Mouse (Mus musculus): ENCODE measurements around the gene Rabggta.
"Not testable (repeated sequence)": the region's sequence is repeated elsewhere in the genome, so short reads cannot be mapped to it uniquely, and the experiment has no call there.

Gene Rabggta

DNA sequence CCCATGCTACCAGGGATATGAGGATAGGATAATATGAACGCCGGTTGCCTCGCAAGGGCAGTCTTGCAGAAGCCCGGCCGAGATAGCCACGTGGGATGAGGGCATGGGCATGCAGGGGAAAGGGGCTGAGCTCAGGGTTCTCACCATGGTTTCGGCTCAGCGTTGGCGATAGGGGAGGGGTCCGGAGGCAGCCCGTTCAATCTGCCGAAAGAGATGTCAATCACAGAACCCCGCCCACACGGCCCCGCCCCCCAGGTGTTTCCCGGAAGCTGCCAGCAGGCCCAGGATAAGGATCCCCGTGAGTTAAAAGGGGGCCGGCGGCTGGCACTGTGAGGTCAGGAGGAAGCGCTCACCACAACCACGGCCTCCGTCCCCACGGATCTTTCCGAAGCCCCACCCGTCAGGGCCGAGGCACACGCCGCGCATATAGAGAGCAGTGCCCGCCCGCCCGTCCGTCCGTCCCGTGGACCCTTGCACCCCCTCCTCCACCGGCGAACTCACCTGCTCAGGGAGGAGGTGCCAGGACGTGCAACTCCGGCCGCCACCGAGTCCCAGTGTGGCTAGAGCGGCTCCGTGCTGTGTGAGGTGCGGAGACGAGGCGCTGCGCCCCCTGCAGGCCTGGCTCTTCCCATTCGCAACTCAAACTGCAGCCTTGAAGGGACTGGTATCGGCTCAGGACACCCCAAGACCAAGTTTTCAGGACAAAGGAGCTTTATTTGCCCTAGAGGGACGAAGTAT is at the start of gene Rabggta:
TSS of gene Rabggta (minus strand) at position 564 of the 738 bp plus-strand sequence.
- in situ Hi-C loops (cut with MboI, MseI), result loop anchor here in 1 of 2 experiments (5.0 kb wide), 1 partner anchor 85 kb away; the partner anchor contains the start of genes Gm49378 and Ipo4

DNA sequence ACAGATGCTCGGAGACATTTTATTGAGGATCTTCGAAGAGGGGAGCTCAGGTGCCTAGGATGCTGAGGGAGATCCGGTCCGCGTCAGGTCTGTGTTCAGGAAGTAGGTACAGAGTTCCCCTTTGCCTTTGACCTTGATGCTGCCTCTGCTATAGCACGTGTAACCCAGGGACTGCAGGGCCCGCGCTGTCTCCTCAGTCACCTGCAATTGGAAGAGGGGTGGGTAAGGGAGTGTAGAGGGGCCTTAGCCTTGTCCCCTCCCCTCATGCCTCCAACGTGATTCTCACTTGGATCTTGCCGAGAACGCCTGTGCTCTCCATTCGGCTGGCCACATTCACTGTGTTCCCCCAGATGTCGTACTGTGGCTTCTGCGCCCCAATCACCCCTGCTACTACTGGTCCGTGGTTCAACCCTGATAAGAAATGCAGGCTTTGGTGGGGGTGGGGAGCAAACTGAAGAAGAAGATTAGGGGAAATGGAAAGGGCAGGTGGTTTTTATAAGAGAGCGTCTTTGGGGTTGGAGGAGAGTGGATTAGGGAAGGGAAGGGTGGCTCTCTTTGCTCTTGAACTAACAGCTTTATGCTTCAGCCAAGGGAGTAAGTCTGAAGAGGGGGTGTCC is 47.1 kb upstream of the Rabggta start:
- in situ Hi-C loops (cut with MboI, MseI), result no loop called here

DNA sequence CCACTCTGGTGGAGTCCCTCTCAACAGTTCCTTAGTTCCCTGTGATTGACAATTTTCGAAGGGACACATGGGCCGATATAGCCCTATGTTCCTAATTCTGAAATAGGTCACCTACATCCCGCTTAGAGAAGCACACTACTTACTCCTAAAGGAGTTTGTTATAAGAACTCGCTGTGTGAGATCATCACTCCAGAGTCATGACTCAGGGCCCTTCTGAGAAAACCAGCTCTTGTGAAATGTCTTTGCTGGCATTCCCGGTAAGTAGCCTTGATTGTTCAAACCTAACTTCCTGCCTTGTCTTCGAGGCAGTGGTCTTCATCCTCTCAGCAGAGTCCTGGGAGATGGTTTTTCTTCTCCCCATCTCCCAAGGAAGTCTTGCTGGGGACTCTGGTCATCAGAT is 46.5 kb upstream of the Rabggta start:
- in situ Hi-C loops (cut with MboI, MseI), result no loop called here

DNA sequence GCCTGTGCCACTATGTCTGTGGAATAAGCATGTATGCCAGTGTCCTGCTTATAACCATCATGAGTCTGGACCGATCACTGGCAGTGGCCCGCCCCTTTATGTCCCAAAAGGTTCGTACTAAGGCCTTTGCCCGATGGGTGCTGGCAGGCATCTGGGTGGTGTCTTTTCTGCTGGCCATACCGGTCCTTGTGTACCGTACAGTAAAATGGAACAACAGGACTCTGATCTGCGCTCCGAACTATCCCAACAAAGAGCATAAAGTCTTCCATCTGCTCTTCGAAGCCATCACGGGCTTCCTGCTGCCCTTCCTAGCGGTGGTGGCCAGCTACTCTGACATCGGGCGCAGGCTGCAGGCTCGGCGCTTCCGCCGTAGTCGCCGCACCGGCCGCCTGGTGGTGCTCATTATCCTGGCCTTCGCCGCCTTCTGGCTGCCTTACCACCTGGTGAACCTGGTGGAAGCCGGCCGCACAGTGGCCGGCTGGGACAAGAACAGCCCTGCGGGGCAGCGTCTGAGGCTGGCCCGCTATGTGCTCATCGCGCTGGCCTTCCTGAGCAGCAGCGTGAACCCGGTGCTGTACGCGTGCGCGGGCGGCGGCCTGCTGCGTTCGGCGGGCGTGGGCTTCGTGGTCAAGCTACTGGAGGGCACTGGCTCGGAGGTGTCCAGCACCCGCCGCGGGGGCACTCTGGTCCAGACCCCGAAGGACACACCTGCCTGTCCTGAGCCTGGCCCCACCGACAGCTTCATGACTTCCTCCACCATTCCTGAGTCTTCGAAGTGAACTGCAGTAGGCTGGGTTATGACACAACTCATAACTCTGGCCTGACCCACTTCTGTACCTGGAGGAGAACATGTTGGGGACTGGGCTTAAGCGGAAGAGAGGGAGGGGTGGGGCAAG is 45.7 kb upstream of the Rabggta start:
- in situ Hi-C loops (cut with MboI, MseI), result no loop called here

DNA sequence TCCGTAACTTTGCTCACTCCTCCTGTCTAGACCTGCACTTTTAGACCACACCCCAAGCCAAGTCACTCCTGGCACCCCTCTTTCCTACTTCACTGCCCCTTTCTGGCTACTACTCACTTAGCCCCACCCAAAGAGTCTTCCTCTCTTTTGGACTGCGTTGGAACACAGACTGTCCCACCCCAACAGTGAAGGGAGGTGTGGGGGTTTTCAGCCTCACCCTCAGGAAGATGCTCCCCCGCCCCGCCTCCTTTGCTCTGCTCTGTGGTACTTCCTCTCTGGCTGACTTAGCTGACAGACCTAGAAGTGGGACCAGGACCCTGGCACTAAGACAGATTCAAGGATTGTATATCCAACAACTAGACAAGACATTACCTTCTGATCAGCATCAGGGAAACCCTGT is 43.6 kb upstream of the Rabggta start, which contains the start of gene Ltb4r1:
TSS of gene Ltb4r1 (plus strand) at position 267 of the 400 bp plus-strand sequence.
- in situ Hi-C loops (cut with MboI, MseI), result no loop called here

DNA sequence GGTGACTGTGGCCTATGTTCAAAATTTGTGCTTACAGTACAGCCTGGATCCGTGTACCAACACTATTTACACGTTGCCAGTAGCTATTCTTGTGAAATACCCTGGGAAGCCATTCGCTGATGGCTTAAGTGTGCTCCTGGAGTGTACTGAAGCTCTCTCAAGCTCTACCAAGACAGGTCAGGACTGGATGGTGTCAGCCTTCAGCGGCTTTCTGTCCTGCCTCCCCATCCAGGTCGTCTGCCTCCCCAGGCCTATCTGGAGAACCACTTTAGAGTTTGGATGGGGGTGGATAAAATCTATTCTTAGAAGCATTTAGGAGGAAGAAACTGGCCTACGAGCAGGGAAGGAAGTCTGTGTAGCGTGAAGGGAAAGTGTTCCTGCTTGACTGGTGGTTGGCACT is 41.1 kb upstream of the Rabggta start:
- in situ Hi-C loops (cut with MboI, MseI), result no loop called here

DNA sequence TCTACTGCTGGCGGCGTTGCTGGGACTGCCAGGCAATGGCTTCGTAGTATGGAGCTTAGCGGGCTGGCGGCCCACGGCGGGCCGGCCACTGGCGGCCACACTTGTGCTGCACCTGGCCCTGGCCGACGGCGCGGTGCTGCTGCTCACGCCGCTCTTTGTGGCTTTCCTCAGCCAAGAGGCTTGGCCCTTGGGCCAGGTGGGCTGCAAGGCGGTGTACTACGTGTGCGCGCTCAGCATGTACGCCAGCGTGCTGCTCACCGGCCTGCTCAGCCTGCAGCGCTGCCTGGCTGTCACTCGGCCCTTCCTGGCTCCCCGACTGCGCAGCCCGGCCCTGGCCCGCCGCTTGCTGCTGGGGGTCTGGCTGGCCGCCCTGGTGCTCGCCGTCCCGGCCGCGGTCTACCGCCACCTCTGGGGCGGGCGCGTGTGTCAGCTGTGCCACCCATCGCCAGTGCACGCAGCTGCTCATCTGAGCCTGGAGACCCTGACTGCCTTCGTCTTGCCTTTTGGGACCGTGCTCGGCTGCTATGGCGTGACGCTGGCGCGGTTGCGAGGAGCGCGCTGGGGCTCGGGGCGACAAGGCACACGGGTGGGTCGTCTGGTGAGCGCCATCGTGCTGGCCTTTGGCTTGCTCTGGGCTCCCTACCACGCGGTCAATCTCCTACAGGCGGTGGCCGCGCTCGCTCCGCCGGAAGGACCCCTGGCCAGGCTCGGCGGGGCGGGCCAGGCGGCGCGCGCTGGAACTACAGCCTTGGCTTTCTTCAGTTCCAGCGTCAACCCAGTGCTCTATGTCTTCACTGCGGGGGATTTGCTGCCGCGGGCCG is 40.1 kb upstream of the Rabggta start:
- in situ Hi-C loops (cut with MboI, MseI), result no loop called here

DNA sequence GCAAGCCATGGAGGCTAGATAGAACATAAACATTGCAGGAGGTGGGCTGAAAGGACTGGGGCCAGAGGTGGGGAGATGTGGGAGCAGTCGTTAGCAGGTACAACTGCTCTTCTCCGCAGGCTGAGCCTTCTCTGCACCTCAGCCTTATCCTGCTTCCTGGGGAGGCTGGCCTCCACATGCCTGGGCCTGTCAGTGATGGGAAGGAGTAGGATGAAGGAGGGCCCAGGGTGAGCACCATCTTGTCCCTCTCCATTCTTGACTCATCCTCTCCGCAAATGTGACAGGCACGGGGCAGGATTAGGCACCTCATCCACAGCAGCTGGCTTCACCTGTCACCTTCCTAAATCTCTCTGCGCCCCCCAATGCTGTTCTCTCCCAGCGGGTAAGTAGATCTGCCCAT is 39.1 kb upstream of the Rabggta start, which contains the start of gene Ltb4r2:
TSS of gene Ltb4r2 (plus strand) at position 266 of the 400 bp plus-strand sequence.
- in situ Hi-C loops (cut with MboI, MseI), result no loop called here

DNA sequence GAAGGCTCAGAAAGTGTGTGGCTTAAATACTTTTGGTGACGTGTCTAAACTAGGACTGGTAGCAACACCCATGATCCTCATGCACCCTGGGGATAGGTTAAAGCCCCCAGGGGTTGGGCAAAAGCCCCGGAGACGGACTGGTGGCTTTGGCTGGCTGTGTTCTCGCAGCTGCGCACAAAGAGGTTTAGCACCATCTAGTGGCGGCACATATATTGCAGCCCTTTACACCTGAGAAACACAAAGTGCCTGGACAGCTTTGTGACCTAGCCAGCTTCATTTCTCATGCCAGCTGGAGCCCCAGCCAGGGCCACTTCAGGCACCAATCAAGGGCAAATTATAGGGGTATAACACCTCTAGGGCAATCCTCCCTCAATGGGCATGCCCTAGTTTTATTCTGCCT is 38.1 kb upstream of the Rabggta start:
- in situ Hi-C loops (cut with MboI, MseI), result not testable (repeated sequence)

DNA sequence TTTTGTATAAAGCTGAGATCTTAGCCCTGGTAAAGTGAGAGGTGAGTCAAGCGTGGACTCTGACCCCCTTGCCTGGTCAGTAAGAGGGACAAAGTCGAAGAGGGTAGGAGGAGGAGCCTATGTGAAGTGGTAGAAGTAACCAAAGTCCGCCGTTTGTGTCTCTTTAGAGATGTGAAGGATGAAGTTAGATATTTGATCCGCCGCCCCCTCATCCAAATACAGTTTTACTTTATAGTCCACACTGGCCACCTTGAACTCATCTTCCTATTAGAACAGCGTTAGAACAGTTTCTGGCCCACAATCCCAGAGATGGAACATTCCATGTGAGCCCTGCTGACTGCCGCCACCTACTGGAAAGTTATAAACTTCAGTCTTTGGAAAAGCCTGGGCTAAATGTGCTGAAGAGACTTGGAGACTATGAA is 36.3 kb upstream of the Rabggta start, which contains the start of gene Cideb:
TSS of gene Cideb (minus strand) at position 96 of the 422 bp plus-strand sequence.
- in situ Hi-C loops (cut with MboI, MseI), result no loop called here

DNA sequence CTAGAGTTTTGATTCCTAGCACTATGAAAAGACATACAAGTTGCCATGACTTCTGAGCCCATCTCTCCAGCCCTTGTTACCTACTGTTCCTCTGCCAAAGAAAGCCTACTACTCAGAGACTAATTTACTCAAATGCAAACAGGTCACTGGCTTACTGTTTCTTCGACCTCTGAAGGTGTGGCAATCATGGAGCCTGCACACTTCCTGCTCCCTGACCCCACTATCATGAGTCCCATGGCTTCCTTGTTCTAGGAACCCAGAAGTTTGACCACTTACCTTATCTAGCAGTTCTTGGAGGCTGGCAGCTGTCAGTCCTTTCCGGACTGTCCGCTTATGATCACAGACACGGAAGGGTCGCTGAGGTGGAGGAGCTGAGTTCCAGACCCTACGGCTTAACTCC is 35.5 kb upstream of the Rabggta start:
- in situ Hi-C loops (cut with MboI, MseI), result no loop called here

DNA sequence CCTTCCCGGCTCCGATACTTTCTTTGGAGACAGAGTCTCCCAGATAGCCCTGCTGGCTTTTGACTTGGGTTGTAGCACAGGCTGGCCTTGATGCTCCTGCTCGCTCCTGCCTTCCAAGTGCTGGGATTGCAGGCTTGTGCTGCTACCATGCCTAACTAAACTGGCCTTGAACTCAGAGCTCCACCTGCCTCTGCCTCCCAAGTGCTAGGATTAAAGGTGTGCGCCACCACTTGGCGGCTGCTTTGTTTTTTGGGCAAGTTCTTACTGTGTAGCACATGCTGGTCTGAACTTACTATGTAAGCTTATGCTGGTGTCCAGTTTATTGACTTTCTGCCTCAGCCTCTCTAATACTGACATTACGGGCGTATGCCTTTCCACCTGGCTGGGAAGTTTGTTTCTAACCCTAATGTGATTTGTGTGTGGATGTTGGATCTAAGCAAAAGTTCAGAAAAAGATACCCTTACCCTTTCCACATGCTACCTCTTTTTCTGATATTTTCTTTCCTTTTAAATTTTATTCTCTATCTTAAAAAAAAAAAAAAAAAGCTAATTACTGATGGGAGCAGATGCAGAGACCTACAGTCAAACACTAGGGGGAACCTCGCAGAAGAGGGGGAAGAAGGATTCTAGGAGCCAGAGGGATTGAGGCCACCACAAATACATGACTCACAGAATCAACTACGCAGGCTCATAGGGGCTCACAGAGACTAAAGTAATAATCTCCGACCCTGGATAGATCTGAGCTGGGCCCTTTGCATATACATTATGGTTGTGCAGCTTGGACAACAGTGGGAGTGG is 25.2 kb upstream of the Rabggta start:
- in situ Hi-C loops (cut with MboI, MseI), result no loop called here

DNA sequence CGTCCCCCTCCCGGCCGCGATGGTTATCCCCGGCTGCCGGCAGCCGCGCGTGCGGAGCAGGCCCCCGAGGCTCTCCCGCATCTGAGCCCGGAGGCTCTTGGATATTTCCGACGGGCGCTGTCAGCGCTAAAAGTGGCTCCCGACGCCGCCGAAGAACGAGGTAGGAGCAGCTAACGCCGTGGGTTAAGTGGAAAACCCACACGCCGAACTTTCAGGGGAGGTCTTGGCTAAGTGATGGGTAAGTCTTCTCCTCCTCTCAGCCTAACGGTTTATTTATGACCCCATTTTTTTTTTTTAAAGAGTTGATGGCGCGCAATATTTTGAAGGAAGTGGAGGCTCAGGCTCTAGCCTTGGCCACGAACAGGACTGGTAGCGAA is 23.8 kb upstream of the Rabggta start:
- in situ Hi-C loops (cut with MboI, MseI), result no loop called here

DNA sequence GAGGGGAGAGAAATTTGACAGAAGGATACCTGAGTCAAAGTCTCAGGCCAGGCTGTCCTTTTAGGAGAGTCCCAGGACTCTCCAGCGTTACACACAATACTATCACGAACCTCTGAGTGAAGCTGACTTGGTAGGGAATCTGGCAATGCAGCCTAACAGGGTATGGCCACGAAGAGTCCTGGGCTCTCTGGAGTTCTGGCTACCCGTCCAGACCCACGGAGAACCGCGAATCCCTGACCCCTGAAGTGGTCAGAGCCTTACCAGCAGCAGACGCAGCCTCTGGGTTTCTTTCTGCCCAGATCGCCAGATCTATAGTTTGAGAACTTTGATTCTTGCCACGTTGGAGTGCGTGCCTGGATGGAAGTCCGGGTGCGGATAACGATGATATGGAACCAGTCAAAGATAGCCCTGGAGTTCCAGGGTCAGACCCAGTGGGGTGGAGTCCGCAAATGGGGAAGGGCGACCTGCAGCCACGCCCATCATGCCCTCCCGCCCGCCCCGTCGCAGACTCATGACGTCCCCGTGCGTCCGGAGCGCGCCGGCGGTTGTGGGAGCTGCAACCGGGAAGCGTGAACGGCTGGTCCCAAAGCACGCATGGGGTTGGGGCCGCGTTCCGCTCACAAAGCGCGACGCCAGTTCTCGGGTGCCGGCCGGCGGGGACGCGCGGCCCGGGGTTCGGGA is 23.3 kb upstream of the Rabggta start, which contains the start of the genes Dhrs1 and Nop9:
TSS of gene Dhrs1 (minus strand) at position 511 of the 681 bp plus-strand sequence.
TSS of gene Nop9 (plus strand) at position 514 of the 681 bp plus-strand sequence.
- in situ Hi-C loops (cut with MboI, MseI), result no loop called here

DNA sequence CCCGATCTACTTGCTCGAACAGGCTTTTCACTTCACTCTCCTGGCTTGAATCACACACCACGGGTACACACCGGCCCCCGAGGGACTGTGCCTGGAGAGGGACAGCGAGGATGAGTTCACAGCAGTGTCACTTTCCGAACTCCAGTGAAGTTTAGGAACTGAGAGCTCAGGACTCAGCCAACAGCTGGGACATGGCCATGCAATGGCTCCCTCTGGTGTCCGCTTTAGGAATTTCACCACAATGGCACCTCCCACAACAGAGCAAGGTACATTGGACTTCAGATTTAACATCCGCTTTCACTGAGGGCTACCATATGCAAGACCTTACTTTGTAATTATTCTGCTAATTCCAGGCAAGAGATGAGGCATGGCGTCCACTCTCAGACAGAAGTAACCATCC is 21.6 kb upstream of the Rabggta start:
- in situ Hi-C loops (cut with MboI, MseI), result loop anchor here (5.0 kb wide), 1 partner anchor 61 kb away; the partner anchor contains the start of gene Tinf2 (in 2 of the 2)

DNA sequence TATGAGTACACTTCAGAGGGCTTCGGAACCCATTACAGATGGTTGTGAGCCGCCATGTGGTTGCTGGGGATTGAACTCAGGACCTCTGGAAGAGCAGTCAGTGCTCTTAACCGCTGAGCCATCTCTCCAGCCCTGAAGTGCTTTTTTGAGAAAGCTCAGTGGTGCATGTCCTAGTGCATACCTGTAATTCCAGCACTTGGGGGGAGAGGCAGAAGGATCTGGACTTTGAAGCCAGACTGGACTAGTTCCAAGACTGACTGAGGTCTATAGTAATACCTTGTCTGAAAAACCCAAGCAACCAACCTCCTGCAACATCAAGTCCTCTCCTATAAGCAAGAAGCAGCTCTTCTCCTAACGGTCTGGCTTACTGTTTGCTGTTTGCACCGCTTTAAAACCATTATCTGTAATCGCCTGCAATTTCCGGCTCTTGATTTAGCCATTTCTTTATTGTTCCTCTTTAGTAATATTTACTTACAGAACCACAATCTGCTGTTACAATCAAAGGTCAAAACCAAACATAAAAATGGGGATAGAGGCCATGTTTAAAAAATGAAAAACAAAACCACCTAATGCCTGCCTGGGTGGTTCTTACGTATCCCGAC is 15.1 kb upstream of the Rabggta start:
- in situ Hi-C loops (cut with MboI, MseI), result no loop called here

DNA sequence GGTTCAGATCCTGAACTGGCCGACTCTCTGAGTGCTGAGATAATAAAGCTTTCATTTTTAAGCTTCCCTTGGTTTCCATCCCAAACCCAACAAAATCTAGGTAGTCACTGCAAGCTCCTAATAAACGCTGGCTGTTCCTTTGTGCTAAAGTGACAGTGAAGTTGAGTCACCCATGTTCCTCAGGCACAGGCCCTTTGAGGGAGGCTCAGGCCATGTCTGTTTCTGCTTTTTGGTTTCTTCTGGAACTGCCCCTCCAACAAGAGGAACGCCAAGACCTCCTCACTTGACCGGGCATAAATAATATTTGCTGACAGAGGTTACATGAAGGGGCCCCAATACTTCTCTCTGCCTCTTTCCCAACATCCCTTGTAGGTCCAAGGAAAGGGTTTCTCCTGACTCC is 13.7 kb upstream of the Rabggta start:
- in situ Hi-C loops (cut with MboI, MseI), result no loop called here

DNA sequence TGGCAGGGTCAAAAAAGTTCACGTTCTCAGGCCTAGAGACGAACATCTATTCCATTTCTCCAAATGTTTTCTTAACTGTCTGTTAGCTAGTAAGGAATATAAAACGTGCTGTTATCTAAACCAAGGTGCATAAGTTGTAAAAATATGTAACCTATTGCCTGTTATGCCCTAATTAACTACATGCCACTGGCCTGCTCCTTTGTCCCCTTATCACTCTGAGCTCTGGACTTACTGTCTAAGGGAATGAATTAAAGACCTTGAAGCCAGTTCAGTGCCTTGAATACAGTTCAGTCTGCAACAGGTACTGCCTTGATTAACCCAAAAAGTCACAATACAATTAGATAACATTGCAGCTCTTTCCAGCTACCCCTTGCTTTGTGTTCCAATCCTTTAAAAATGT is 13.3 kb upstream of the Rabggta start:
- in situ Hi-C loops (cut with MboI, MseI), result no loop called here

DNA sequence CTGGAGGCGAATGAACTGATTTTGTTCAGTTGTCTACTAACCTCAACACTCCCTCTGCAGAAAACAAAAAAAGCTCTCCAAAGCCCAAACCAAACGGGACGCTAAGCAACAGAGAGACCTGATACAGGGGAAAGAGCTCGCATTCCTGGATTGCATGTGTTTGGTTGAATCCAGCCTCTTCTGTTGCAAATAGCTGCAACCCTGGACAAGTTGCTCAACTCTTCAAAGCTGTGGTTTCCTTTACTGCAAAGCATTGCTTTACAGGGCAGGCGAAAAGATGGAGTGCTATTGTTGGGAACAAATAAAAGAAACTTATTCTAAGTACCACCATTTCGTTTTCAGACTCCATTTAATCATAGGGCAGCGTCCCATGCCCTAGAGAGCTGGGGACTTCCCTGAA is 12.8 kb upstream of the Rabggta start:
- in situ Hi-C loops (cut with MboI, MseI), result no loop called here
